Mouse (Mus musculus) G1E (cell line): ENCODE data around the gene Syt16.

Experiments
- CTCF ChIP-seq: IDR thresholded peaks from 2 replicates; pipeline ENCODE4 v1.5.1; 2012; ENCODE audit warnings: low read depth, low read length, inconsistent platforms, mixed read lengths
- GATA1 ChIP-seq: IDR thresholded peaks from 2 replicates; pipeline ENCODE4 v1.6.1; 2012; ENCODE audit warnings: borderline replicate concordance, low read length, inconsistent platforms, mixed read lengths
- POLR2AphosphoS5 ChIP-seq: IDR thresholded peaks from 2 replicates; pipeline ENCODE4 v1.6.1; 2012; ENCODE audit warnings: low read depth, low read length, inconsistent platforms; ENCODE audit not compliant: insufficient replicate concordance
- TAL1 ChIP-seq: conservative IDR thresholded peaks from 2 replicates; pipeline ENCODE4 v1.6.1; 2012; ENCODE audit warnings: low read depth, low read length, inconsistent platforms, mixed read lengths

- TF ChIP-seq CTCF = no peak
- no peak for TF ChIP-seq POLR2AphosphoS5
- TF ChIP-seq TAL1 = no peak
- TF ChIP-seq GATA1 = no peak
These were observed 108.5 kb downstream of the Syt16 start for GRCm38 (mm10) chr12:74105811-74106513.
